Mouse (Mus musculus) liver, embryonic 13.5 days (tissue): Measurements from ENCODE around the gene Foxi2. TPM values are rescaled to one million over a fixed set of nuclear protein-coding genes. Genes with fewer than 3 reads are reported as not detected.

Source experiments
- ATAC-seq: fragments of 200-750 bp; cut with Nextera tagmentation; 2 replicates; pipeline ENCODE4 v1.8.0; 2017; ENCODE audit warnings: low read depth, mild to moderate bottlenecking, moderate number of reproducible peaks, moderate library complexity
- DNase-seq: peaks from one replicate; pipeline ENCODE4 v3.0.0; 2022
- H3K27ac ChIP-seq: fragments of 300-500 bp; sonication (generic); 2 replicates; pipeline ENCODE4 v1.5.1; 2015; ENCODE audit warnings: moderate library complexity, mild to moderate bottlenecking, inconsistent platforms
- H3K27me3 ChIP-seq: fragments of 300-500 bp; sonication (generic); 2 replicates; pipeline ENCODE4 v1.6.1; 2015; ENCODE audit warnings: mild to moderate bottlenecking, inconsistent platforms
- H3K36me3 ChIP-seq: fragments of 300-500 bp; sonication (generic); 2 replicates; pipeline ENCODE4 v1.6.1; 2015; ENCODE audit warnings: mild to moderate bottlenecking, inconsistent platforms
- H3K4me1 ChIP-seq: fragments of 300-500 bp; sonication (generic); replicated peaks from 2 replicates; pipeline ENCODE4 v1.6.1; 2015; ENCODE audit warnings: inconsistent platforms
- H3K4me2 ChIP-seq: fragments of 300-500 bp; sonication (generic); 2 replicates; pipeline ENCODE4 v1.6.1; 2015; ENCODE audit warnings: inconsistent platforms, mild to moderate bottlenecking, moderate library complexity
- H3K4me3 ChIP-seq: fragments of 300-500 bp; sonication (generic); replicated peaks from 2 replicates; pipeline ENCODE4 v1.5.1; 2015; ENCODE audit warnings: mild to moderate bottlenecking, inconsistent platforms
- H3K9ac ChIP-seq: fragments of 300-500 bp; sonication (generic); 2 replicates; pipeline ENCODE4 v1.6.1; 2015; ENCODE audit warnings: mild to moderate bottlenecking, inconsistent platforms
- H3K9me3 ChIP-seq: fragments of 300-500 bp; sonication (generic); replicated peaks from 2 replicates; pipeline ENCODE4 v1.6.1; 2016; ENCODE audit warnings: inconsistent platforms
- WGBS: fragments of 180-500 bp; shearing (Covaris S2); methylation state at CpG from one replicate; pipeline ENCODE4 v1.1.7; 2015; ENCODE audit not compliant: insufficient replicate concordance; 5-methylcytosine and 5-hydroxymethylcytosine counted together
- polyA plus RNA-seq: library from polyadenylated mRNA; unstranded; fragments of >200 nt; fragmentation: Nextera tagmentation; extraction: Ambion mirVana; gene quantifications from 2 replicates; pipeline ENCODE4 v1.2.1, GENCODE M21; 2015

Foxi2 gene
- not detected in 2 replicates for polyA plus RNA-seq

DNA sequence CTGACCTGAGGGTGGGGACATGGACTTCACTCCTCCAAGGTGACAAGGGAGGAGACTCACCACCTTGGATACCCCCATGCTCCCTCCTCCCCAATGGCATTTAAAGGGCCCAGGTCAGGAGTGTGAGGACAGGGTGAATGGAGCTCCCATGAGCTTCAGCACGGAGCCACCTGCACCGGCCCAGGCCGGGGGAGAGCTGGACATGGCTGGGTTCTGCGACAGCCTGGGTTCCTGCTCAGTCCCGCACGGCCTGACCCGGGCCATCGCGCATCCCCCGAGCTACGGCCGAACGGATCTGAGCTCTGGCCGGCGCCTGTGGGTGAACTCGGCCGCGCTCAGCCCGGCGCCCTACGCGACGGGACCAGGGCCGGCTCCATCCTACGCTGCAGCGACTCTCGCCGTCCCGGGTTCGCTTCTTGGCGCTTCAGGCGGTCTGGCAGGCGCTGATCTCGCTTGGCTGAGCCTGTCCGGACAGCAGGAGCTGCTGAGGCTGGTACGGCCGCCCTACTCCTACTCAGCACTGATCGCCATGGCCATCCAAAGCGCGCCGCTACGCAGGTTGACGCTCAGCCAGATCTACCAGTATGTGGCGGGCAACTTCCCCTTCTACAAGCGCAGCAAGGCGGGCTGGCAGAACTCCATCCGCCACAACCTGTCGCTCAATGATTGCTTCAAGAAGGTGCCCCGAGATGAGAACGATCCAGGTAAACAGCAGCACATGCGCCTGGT, at the start of gene Foxi2:
TSS of gene Foxi2 (plus strand) at position 72 of the 729 bp plus-strand sequence.
- H3K4me2 ChIP-seq: no peak within 1 kb of the TSS
- WGBS: 4% methylated on average over 51 of the region's 51 CpGs
- ATAC-seq (no peak), DNase-seq (no peak)
- no peaks in the 10 kb centered on the region for H3K9me3 ChIP-seq
- peaks cover 59% of the 10 kb centered on the region for H3K27me3 ChIP-seq
- H3K36me3 ChIP-seq: no peaks in the 10 kb centered on the region
- no peak within 1 kb of the TSS for H3K27ac ChIP-seq
- H3K4me1 ChIP-seq: no peaks in the 10 kb centered on the region
- H3K4me3 ChIP-seq: no peak within 1 kb of the TSS
- H3K9ac ChIP-seq: no peak within 1 kb of the TSS

DNA sequence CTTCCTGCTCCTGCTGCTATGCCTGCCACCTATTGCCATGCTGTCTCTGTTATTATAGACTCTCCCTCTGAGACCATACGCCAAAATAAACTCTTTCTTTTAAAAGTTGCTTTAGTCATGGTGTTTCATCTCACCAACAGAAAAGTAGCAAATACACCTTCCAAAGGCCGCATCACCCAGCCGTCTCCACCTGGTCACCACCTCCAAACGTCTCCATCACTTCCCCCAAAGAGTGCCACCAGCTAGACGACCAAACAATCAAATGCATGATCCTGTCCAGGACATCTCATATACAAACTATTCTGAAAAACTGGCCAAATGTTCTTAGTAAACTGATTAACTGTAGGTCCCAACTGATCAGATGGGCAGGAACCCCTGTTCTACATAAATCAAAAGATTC, 45.5 kb upstream of the Foxi2 start:
- Histone ChIP-seq H3K4me2 (no peak overlapping the region), H3K4me3 (no peak overlapping the region), H3K36me3 (no peaks in the 10 kb centered on the region), H3K9ac (no peak overlapping the region), H3K9me3 (no peaks in the 10 kb centered on the region), H3K27ac (no peak overlapping the region), H3K27me3 (no peaks in the 10 kb centered on the region), H3K4me1 (no peaks in the 10 kb centered on the region)
- no peak for DNase-seq
- 67% methylated on average over 5 of the region's 5 CpGs for WGBS
- no peak for ATAC-seq

DNA sequence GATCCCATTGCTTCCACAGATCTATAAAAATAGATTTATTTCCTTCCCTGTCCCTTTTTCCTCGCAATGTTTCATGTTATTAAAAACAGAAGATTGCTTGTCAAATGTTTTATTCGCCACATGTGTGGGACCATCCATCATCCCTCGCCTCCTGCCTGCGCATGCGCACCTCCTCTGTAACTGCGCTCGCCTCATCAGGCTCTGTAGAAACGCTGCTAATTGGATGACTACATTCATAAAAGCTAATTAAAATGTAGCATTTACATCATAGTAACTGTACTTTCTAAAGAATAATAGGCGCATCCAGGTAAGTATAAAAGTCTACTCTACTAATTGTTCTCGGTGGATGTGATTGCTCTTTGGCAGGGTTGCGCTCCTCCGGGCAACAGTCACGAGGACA, 34.1 kb upstream of the Foxi2 start:
- H3K36me3 ChIP-seq: no peaks in the 10 kb centered on the region
- ATAC-seq (no peak), DNase-seq (no peak)
- H3K9me3 ChIP-seq: no peaks in the 10 kb centered on the region
- H3K27me3 ChIP-seq: no peaks in the 10 kb centered on the region
- H3K27ac ChIP-seq: no peak overlapping the region
- H3K9ac ChIP-seq: no peak overlapping the region
- WGBS: 76% methylated on average over 13 of the region's 13 CpGs
- H3K4me2 ChIP-seq: no peak overlapping the region
- no peak overlapping the region for H3K4me3 ChIP-seq
- no peaks in the 10 kb centered on the region for H3K4me1 ChIP-seq

DNA sequence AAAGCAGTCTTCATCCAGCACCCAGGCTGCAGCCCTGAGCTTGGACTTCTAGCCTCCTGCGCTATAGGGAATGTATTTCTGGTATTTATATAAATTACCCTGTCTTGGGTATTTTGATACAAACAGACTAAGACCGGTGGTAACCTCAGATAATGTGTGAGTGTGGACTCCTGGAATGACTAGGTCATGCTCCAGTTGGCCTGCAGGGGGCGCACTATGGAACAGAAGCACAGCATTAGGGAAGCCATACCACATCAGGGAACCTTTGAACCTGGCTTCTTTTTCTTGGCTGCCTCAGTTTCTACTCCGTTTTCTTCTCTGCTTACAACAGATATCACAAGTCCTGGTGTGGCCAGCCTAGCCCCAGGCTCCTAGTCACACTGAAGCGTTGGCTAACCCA, 33.2 kb upstream of the Foxi2 start:
- Histone ChIP-seq H3K36me3 (no peaks in the 10 kb centered on the region), H3K4me3 (no peak overlapping the region), H3K27me3 (no peaks in the 10 kb centered on the region), H3K9me3 (no peaks in the 10 kb centered on the region), H3K4me1 (no peaks in the 10 kb centered on the region), H3K9ac (no peak overlapping the region), H3K27ac (no peak overlapping the region), H3K4me2 (no peak overlapping the region)
- DNase-seq (no peak), ATAC-seq (0 out of 2 replicates have a peak, but pooled peaks have one; percentile 39)
- WGBS: 45% methylated on average over 5 of the region's 5 CpGs

DNA sequence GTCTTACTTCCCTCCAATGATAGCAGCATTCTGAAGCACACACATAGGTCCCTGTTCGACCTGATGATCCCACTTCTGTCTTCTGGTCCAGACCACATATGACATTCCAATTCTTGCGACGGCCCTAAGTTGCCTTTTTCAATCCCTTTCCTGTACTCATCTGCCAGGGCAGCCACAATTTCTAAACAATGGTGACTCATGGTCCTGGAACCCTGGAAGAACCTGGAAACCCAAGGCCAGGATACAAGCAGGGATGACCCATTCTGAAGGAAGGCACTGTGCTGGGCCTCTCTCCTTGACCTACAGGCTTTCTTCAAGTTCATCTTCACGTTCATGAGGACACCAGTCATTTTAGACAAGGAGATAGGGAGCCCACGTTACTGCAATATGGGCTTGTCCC, 31.8 kb upstream of the Foxi2 start:
- Histone ChIP-seq H3K4me2 (no peak overlapping the region), H3K9me3 (no peaks in the 10 kb centered on the region), H3K27ac (no peak overlapping the region), H3K9ac (no peak overlapping the region), H3K4me3 (no peak overlapping the region), H3K4me1 (no peaks in the 10 kb centered on the region), H3K27me3 (no peaks in the 10 kb centered on the region), H3K36me3 (no peaks in the 10 kb centered on the region)
- no peak for DNase-seq
- WGBS: 55% methylated on average over 5 of the region's 5 CpGs
- ATAC-seq: no peak

DNA sequence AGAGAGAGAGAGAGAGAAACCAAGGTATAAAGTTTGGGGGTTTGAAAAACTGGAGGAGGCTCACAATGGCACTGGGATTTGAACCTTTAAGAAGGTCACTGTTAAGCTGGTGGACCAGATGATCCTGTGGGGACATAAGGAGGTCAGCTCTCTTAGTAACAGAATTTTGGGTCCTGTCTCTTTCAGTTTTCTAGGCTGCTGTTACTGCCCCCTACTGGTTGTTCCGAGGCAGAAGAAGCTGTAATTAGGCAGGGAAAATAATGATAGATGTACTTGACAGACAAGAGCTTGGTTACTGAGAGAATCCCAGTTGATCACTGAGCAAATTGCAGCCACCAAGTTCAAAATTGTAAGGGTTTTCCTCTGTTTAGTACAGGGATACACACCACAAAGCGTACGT, 21.1 kb upstream of the Foxi2 start:
- no peaks in the 10 kb centered on the region for H3K4me1 ChIP-seq
- peaks cover 11% of the 10 kb centered on the region; the same call in 1 of the 2 replicates for H3K27me3 ChIP-seq
- H3K4me3 ChIP-seq: no peak overlapping the region
- 44% methylated on average over 3 of the region's 3 CpGs for WGBS
- H3K9me3 ChIP-seq: no peaks in the 10 kb centered on the region
- H3K9ac ChIP-seq: no peak overlapping the region
- H3K36me3 ChIP-seq: no peaks in the 10 kb centered on the region
- no peak for DNase-seq
- no peak for ATAC-seq
- no peak overlapping the region for H3K4me2 ChIP-seq
- H3K27ac ChIP-seq: no peak overlapping the region

DNA sequence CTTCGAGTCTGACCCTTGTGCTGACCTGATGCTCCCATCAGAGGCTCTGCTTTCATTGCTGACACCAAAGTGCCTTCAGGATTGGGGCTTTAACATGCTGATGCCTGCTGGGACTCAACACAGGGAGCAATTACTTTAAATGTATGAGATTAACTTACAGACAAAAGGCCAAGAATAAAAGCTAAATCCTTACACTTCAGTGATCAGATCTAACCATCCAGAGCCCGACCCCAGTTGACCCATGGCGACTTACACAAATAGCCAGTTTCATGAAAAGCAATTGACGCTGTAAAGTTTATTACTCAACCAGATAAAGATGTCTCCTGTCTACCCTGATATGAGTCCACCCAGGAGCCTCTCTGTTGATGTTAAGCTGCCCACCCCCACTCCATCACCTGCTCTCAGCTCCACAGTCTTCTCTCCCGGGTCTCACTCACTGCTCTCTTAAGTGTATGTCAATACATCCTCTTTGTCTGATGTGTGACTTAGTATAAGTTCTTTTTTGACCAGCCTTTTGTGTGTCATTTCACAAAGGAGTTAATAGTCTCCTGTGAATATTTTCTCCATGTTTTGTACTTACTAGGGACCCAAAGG, 17.1 kb upstream of the Foxi2 start:
- Histone ChIP-seq H3K27me3 (peaks cover 11% of the 10 kb centered on the region; the same call in 1 of the 2 replicates), H3K4me1 (peaks cover 31% of the 10 kb centered on the region), H3K9ac (no peak overlapping the region), H3K27ac (no peak overlapping the region), H3K36me3 (no peaks in the 10 kb centered on the region), H3K4me2 (no peak overlapping the region), H3K4me3 (no peak overlapping the region), H3K9me3 (no peaks in the 10 kb centered on the region)
- 32% methylated on average over 5 of the region's 5 CpGs for WGBS
- DNase-seq (no peak), ATAC-seq (no peak)

DNA sequence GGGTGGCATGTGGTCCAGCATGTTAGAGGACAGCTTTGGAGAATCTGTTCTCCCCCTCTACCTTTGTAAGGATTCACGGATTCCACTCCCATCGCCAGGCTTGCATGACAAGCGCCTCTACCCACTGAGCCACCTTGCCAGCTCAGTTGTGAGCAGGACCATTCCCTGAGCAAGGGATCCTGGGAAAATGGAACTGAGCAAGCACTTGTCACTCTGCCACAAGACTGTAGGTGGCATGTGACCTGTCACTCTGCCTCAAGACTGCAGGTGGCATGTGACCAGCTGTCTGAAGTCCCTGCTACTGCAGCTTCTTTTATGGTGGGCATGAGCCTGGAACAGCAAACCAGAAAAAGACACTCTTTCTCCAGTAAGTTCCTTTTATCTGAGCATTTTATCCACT, 15.7 kb upstream of the Foxi2 start:
- WGBS: 77% methylated on average over 3 of the region's 3 CpGs
- ATAC-seq (no peak), DNase-seq (no peak)
- H3K27ac ChIP-seq: no peak overlapping the region
- no peaks in the 10 kb centered on the region for H3K9me3 ChIP-seq
- no peak overlapping the region for H3K4me2 ChIP-seq
- H3K9ac ChIP-seq: no peak overlapping the region
- H3K27me3 ChIP-seq: peaks cover 11% of the 10 kb centered on the region
- H3K4me3 ChIP-seq: no peak overlapping the region
- H3K4me1 ChIP-seq: peaks cover 36% of the 10 kb centered on the region
- no peaks in the 10 kb centered on the region for H3K36me3 ChIP-seq

DNA sequence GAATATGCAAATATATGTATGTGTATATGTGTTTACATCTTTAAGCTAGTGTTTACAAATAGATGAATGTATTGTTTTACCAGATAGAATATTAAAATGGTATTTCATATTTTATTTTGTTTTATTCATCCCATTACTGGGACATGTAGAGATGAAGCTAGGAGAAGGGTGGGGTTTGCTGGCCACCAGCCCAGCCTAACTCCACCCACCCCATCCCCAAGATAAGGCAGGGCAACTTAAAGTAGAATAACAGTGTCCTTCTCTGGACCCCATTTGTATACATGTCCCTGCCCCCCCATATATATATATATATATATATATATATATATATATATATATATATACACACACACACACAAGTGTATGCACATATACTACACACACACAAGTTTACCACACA, 14.9 kb upstream of the Foxi2 start:
- Histone ChIP-seq H3K36me3 (no peaks in the 10 kb centered on the region), H3K4me1 (peaks cover 36% of the 10 kb centered on the region), H3K4me2 (no peak overlapping the region), H3K9ac (no peak overlapping the region), H3K4me3 (no peak overlapping the region), H3K9me3 (no peaks in the 10 kb centered on the region), H3K27ac (no peak overlapping the region), H3K27me3 (peaks cover 7% of the 10 kb centered on the region)
- DNase-seq (no peak), ATAC-seq (peak; percentile 76)

DNA sequence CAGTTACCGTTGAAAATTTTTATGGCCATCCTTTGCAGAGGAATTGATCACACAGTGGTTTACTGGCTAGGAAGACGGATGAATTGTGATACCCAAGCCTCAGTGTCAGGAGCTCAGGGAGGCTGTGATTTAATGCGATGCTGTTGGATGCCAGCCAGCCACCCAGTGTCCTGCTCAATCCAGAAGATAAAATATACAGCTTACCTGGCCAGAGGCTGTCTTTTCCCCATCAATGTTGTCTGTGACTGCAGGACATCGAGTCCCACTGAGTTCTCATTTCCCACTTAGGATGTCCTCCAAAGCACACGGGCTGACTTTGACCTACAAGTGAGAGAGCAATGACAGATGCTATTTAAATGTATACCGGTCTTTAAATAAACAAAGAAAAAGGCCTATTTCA, 13.0 kb upstream of the Foxi2 start:
- no peaks in the 10 kb centered on the region for H3K36me3 ChIP-seq
- no peak overlapping the region for H3K4me3 ChIP-seq
- no peak overlapping the region for H3K9ac ChIP-seq
- 70% methylated on average over 6 of the region's 6 CpGs for WGBS
- no peaks in the 10 kb centered on the region for H3K9me3 ChIP-seq
- H3K4me2 ChIP-seq: no peak overlapping the region; the same call in 1 of the 2 replicates
- no peak for ATAC-seq
- H3K4me1 ChIP-seq: peaks cover 36% of the 10 kb centered on the region
- peak overlapping the region; percentile 76 for H3K27ac ChIP-seq
- DNase-seq: no peak
- peaks cover 7% of the 10 kb centered on the region for H3K27me3 ChIP-seq

DNA sequence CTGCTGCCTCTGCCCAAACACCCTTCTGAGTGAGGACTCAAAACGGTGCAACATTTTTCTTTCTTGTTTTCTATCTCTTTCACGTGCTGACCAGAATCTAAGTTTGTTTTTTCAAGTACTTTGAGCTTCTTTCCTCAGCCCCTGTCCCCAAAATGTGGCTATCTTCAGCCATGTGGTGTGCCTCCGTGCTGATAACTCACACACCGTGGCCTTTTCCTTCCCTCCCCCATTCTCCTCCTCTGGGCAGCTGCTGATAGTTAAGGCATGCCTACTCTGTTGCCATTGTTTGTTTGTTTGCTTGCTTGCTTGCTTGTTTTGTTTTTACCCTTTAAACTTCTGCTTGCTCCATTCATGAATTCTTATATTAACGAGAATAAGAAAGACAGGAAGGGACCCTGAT, 12.2 kb upstream of the Foxi2 start:
- Histone ChIP-seq H3K4me3 (no peak overlapping the region), H3K27ac (peak overlapping the region; percentile 76), H3K27me3 (peaks cover 7% of the 10 kb centered on the region), H3K9me3 (no peaks in the 10 kb centered on the region), H3K4me2 (peak overlapping the region; percentile 47), H3K9ac (no peak overlapping the region), H3K4me1 (peaks cover 36% of the 10 kb centered on the region), H3K36me3 (no peaks in the 10 kb centered on the region)
- DNase-seq: peak; percentile 74
- peak; percentile 97 for ATAC-seq
- WGBS: 5% methylated on average over 5 of the region's 5 CpGs

DNA sequence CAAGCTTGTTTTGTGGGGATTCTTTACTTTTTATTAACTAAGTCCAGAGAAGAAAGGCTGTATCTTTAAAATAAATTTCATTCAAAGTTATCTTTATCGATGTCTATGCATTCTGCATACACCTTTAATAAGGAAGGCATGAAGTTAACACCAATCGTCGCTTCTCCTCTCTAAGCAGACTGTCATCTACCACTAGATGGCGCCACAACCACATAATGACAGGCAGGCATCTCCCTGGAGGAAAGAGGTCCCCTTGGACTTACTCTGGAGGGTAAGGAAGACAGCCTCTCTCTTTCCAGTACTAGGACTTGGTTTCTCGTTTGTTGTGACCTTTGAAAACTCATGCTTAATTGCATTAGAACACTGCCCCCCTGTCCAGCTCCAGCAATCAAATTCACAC, 6.7 kb upstream of the Foxi2 start:
- H3K4me2 ChIP-seq: no peak overlapping the region
- no peak overlapping the region for H3K27ac ChIP-seq
- H3K4me3 ChIP-seq: no peak overlapping the region
- H3K4me1 ChIP-seq: peaks cover 1% of the 10 kb centered on the region
- H3K9me3 ChIP-seq: no peaks in the 10 kb centered on the region
- no peak overlapping the region for H3K9ac ChIP-seq
- no peak for ATAC-seq
- WGBS: 8% methylated on average over 5 of the region's 5 CpGs
- DNase-seq: peak; percentile 48
- H3K27me3 ChIP-seq: peaks cover 18% of the 10 kb centered on the region
- no peaks in the 10 kb centered on the region for H3K36me3 ChIP-seq
